Mouse (Mus musculus) bone marrow macrophage, adult 2 months (primary cell): ENCODE results near the gene Cacng7.

Experiments used
- CTCF ChIP-seq: IDR thresholded peaks from 2 replicates; pipeline ENCODE4 v1.5.1; 2012; ENCODE audit warnings: low read depth, mild to moderate bottlenecking, low read length, moderate library complexity
- POLR2A ChIP-seq: IDR thresholded peaks from 2 replicates; pipeline ENCODE4 v1.6.1; 2012; ENCODE audit warnings: mild to moderate bottlenecking, low read depth, low read length, borderline replicate concordance

DNA sequence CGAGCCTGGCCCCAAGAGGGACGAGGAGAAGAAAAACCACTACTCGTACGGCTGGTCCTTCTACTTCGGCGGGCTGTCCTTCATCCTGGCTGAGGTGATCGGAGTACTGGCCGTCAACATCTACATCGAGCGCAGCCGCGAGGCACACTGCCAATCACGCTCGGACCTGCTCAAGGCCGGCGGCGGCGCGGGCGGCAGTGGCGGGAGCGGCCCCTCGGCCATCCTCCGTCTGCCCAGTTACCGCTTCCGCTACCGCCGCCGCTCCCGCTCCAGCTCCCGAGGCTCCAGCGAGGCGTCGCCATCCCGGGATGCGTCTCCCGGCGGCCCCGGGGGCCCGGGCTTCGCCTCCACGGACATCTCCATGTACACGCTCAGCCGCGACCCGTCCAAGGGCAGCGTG is 82.1 kb downstream of the Cacng7 start:
- no peak for TF ChIP-seq CTCF
- no peak for TF ChIP-seq POLR2A
